Mouse (Mus musculus): ENCODE measurements around the gene Adgre1.
"Not testable (repeated sequence)": the region's sequence is repeated elsewhere in the genome, so short reads cannot be mapped to it uniquely, and the experiment has no call there.

Gene Adgre1

GRCm38 (mm10) chr17:57358441-57358840 lies at the start of gene Adgre1:
Gene Adgre1 (plus strand): TSS chr17:57358691.
- DNase-seq (ENCODE audit: low read depth), result no peak

GRCm38 (mm10) chr17:57311801-57312200 lies 46.7 kb upstream of the Adgre1 start:
- DNase-seq (ENCODE audit: low read depth), result no peak

- DNase-seq (ENCODE audit: low read depth), result no peak
These were observed 30.9 kb upstream of the Adgre1 start for GRCm38 (mm10) chr17:57327615-57328014.

GRCm38 (mm10) chr17:57328944-57329343 lies 29.5 kb upstream of the Adgre1 start:
- no peak for DNase-seq (ENCODE audit: low read depth)

- no peak for DNase-seq (ENCODE audit: low read depth)
These were observed 27.5 kb upstream of the Adgre1 start for GRCm38 (mm10) chr17:57330993-57331392.

- no peak for DNase-seq (ENCODE audit: low read depth)
These were observed 26.2 kb upstream of the Adgre1 start for GRCm38 (mm10) chr17:57332241-57332640.

- no peak for DNase-seq (ENCODE audit: low read depth)
These were observed 24.3 kb upstream of the Adgre1 start for GRCm38 (mm10) chr17:57334001-57334760.

- peak; percentile 28 for DNase-seq (ENCODE audit: low read depth)
These were observed 23.7 kb upstream of the Adgre1 start for GRCm38 (mm10) chr17:57334761-57335150.

GRCm38 (mm10) chr17:57335194-57335593 lies 23.3 kb upstream of the Adgre1 start:
- not testable (repeated sequence) for DNase-seq (ENCODE audit: low read depth)

GRCm38 (mm10) chr17:57335673-57336303 lies 22.7 kb upstream of the Adgre1 start:
- DNase-seq (ENCODE audit: low read depth), result peak; percentile 54

GRCm38 (mm10) chr17:57337996-57338395 lies 20.5 kb upstream of the Adgre1 start:
- DNase-seq (ENCODE audit: low read depth), result no peak

GRCm38 (mm10) chr17:57339298-57339697 lies 19.2 kb upstream of the Adgre1 start:
- no peak for DNase-seq (ENCODE audit: low read depth)

GRCm38 (mm10) chr17:57341568-57341967 lies 16.9 kb upstream of the Adgre1 start:
- no peak for DNase-seq (ENCODE audit: low read depth)

GRCm38 (mm10) chr17:57344029-57344707 lies 14.3 kb upstream of the Adgre1 start:
- DNase-seq (ENCODE audit: low read depth), result no peak

GRCm38 (mm10) chr17:57347017-57347416 lies 11.5 kb upstream of the Adgre1 start:
- DNase-seq (ENCODE audit: low read depth), result no peak

- no peak for DNase-seq (ENCODE audit: low read depth)
These were observed 10.7 kb upstream of the Adgre1 start for GRCm38 (mm10) chr17:57347781-57348180.

- no peak for DNase-seq (ENCODE audit: low read depth)
These were observed 9.4 kb upstream of the Adgre1 start for GRCm38 (mm10) chr17:57349067-57349466.

- DNase-seq (ENCODE audit: low read depth), result no peak
These were observed 8.3 kb upstream of the Adgre1 start for GRCm38 (mm10) chr17:57350212-57350611.

- no peak for DNase-seq (ENCODE audit: low read depth)
These were observed 7.4 kb upstream of the Adgre1 start for GRCm38 (mm10) chr17:57351107-57351506.

GRCm38 (mm10) chr17:57359485-57360241 lies 1.2 kb downstream of the Adgre1 start:
- DNase-seq (ENCODE audit: low read depth), result no peak
